Comparison of ENCODE assay signal across 7 mouse cellular contexts in the genomic region with DNA sequence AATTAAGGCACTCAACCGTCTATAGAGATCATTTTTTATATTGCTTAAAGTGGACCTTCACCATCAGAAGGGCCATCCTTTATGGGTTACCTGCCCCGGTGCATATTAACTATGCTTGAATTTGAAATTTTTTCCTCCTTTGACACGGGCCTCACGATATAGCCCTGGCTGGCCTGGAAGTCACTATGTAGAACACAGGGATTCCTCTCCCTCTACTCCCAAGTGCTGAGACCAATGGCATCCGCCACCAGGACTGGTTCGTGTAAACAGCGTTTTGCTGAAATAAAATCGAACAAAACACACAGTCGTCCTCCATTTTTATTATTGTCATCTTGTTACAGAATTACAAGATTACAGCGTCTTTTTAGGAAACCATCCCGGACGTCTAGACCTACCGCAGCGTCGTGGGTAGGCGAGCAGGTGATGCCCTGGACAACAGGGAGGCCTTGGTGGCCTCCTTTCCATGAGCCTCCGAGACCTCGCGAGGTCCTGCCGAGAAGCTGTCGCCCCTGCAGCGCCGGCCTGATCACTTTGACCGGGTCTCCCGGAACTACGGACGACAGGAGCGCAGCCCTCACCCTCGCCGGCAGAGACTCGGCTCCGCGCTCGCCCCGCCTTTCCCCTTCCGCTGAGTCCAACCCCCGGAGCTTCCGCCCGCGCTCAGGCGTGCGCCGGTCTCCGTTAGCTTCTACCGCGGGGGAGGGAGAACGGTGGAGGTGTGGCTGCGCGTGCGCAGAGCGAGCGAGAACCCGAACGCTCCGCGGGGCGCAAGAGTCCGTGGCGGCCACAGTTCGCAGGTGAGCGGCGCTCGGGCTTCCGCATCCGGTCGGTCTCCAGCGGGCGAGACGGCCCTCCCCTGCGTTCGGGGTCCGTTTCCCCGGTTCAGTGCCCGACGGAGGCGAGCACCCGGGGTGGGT. TPM values are rescaled to one million over a fixed set of nuclear protein-coding genes. Genes with fewer than 3 reads are reported as not detected.
DNase-seq lines count a peak whose midpoint lies in the region; ATAC-seq lines count a peak whose summit lies in the region.

No protein-coding gene starts in this region.

- peak overlapping the region; percentile 84 for H3K9ac ChIP-seq in midbrain, embryonic 13.5 days (replicated peaks)

- no peaks in the 10 kb centered on the region for H3K9me3 ChIP-seq in embryonic facial prominence, embryonic 10.5 days
- no peaks in the 10 kb centered on the region for H3K9me3 ChIP-seq in limb, embryonic 10.5 days (replicated peaks)
- no peaks in the 10 kb centered on the region for H3K9me3 ChIP-seq in midbrain, embryonic 13.5 days

- peak overlapping the region; percentile 78 for H3K4me3 ChIP-seq in embryonic facial prominence, embryonic 10.5 days
- peak overlapping the region; percentile 77 for H3K4me3 ChIP-seq in limb, embryonic 10.5 days
- H3K4me3 ChIP-seq in midbrain, embryonic 13.5 days (replicated peaks), result peak overlapping the region; percentile 70

- WGBS in embryonic facial prominence, embryonic 10.5 days, result 3% methylated on average over 77 of the region's 77 CpGs
- 2% methylated on average over 74 of the region's 77 CpGs for WGBS in limb, embryonic 10.5 days
- WGBS in midbrain, embryonic 13.5 days, result 2% methylated on average over 69 of the region's 77 CpGs

- peaks cover 18% of the 10 kb centered on the region for H3K4me1 ChIP-seq in embryonic facial prominence, embryonic 10.5 days
- H3K4me1 ChIP-seq in limb, embryonic 10.5 days, result peaks cover 15% of the 10 kb centered on the region
- H3K4me1 ChIP-seq in midbrain, embryonic 13.5 days (replicated peaks), result peaks cover 22% of the 10 kb centered on the region

- peak; percentile 97 for DNase-seq in adrenal gland, postnatal 10 days
- peak; percentile 97 for DNase-seq in embryonic facial prominence, embryonic 10.5 days (ENCODE audit: low spot score)
- DNase-seq in kidney, adult 11 months, result peak; percentile 96
- DNase-seq in limb, embryonic 10.5 days (ENCODE audit: low spot score), result peak; percentile 97
- peak; percentile 95 for DNase-seq in spleen, adult 12 weeks (ENCODE audit: low spot score)

- peaks cover 3% of the 10 kb centered on the region; the same call in 1 of the 2 replicates for H3K36me3 ChIP-seq in embryonic facial prominence, embryonic 10.5 days (replicated peaks)
- H3K36me3 ChIP-seq in limb, embryonic 10.5 days, result 0 out of 2 replicates have a peak, but pooled peaks cover 3% of the 10 kb centered on the region
- H3K36me3 ChIP-seq in midbrain, embryonic 13.5 days, result no peaks in the 10 kb centered on the region

- no peaks in the 10 kb centered on the region for H3K27me3 ChIP-seq in embryonic facial prominence, embryonic 10.5 days (replicated peaks; ENCODE audit: low read depth, poor library complexity, severe bottlenecking)
- H3K27me3 ChIP-seq in limb, embryonic 10.5 days (ENCODE audit: low read depth, poor library complexity, severe bottlenecking), result no peaks in the 10 kb centered on the region
- no peaks in the 10 kb centered on the region for H3K27me3 ChIP-seq in midbrain, embryonic 13.5 days

- ATAC-seq in granulocyte monocyte progenitor cell, adult 5-6 weeks (replicated peaks; ENCODE audit: poor library complexity, severe bottlenecking), result peak; percentile 99
- peak; percentile 99 for ATAC-seq in midbrain, embryonic 13.5 days

- H3K27ac ChIP-seq in embryonic facial prominence, embryonic 10.5 days (replicated peaks), result peak overlapping the region; percentile 94
- peak overlapping the region; percentile 94 for H3K27ac ChIP-seq in limb, embryonic 10.5 days
- H3K27ac ChIP-seq in midbrain, embryonic 13.5 days, result peak overlapping the region; percentile 86

- peak overlapping the region; percentile 67 for H3K4me2 ChIP-seq in midbrain, embryonic 13.5 days (replicated peaks)

RNA-seq across cellular contexts. Expression of a gene that starts 11.3 kb away (rescaled TPM):
- 10 to 100 TPM; 17.0 to 18.7 TPM for total RNA-seq in adrenal gland, postnatal 10 days (2021)
- 3.0 and 4.1 TPM in 2 replicates for polyA plus RNA-seq in embryonic facial prominence, embryonic 10.5 days (2016; fragmentation: Nextera tagmentation; extraction: Ambion mirVana)
- total RNA-seq in granulocyte monocyte progenitor cell, adult 5-6 weeks (2014; fragmentation: Nextera tagmentation), result 6.6 and 18.2 TPM in 2 replicates
- total RNA-seq in granulocyte monocyte progenitor cell, adult 5-6 weeks (2017), result 12.0 and 14.0 TPM in 2 replicates
- 3.7 and 4.3 TPM in 2 replicates for polyA plus RNA-seq in limb, embryonic 10.5 days (2016; fragmentation: Nextera tagmentation; extraction: Ambion mirVana)
- 6.4 and 6.5 TPM in 2 replicates for polyA plus RNA-seq in midbrain, embryonic 13.5 days (2015; fragmentation: Nextera tagmentation; extraction: Ambion mirVana)

RNA-seq across cellular contexts. Expression of a gene that starts 11.6 kb away (rescaled TPM):
- total RNA-seq in adrenal gland, postnatal 10 days (2021), result 10 to 100 TPM; 16.7 to 21.2 TPM
- 20.2 and 25.1 TPM in 2 replicates for polyA plus RNA-seq in embryonic facial prominence, embryonic 10.5 days (2016; fragmentation: Nextera tagmentation; extraction: Ambion mirVana)
- total RNA-seq in granulocyte monocyte progenitor cell, adult 5-6 weeks (2014; fragmentation: Nextera tagmentation), result 22.7 and 29.9 TPM in 2 replicates
- total RNA-seq in granulocyte monocyte progenitor cell, adult 5-6 weeks (2017), result 24.9 and 29.0 TPM in 2 replicates
- polyA plus RNA-seq in limb, embryonic 10.5 days (2016; fragmentation: Nextera tagmentation; extraction: Ambion mirVana), result 18.2 and 21.6 TPM in 2 replicates
- 28.7 and 29.2 TPM in 2 replicates for polyA plus RNA-seq in midbrain, embryonic 13.5 days (2015; fragmentation: Nextera tagmentation; extraction: Ambion mirVana)

RNA-seq across cellular contexts. Expression of a gene that starts 47.9 kb away (rescaled TPM):
- 100 to 1,000 TPM; 276 to 572 TPM for total RNA-seq in adrenal gland, postnatal 10 days (2021)
- polyA plus RNA-seq in embryonic facial prominence, embryonic 10.5 days (2016; fragmentation: Nextera tagmentation; extraction: Ambion mirVana), result 543 and 574 TPM in 2 replicates
- total RNA-seq in granulocyte monocyte progenitor cell, adult 5-6 weeks (2014; fragmentation: Nextera tagmentation), result 71.7 and 105 TPM in 2 replicates
- 169 and 178 TPM in 2 replicates for total RNA-seq in granulocyte monocyte progenitor cell, adult 5-6 weeks (2017)
- polyA plus RNA-seq in limb, embryonic 10.5 days (2016; fragmentation: Nextera tagmentation; extraction: Ambion mirVana), result 486 and 506 TPM in 2 replicates
- polyA plus RNA-seq in midbrain, embryonic 13.5 days (2015; fragmentation: Nextera tagmentation; extraction: Ambion mirVana), result 693 and 718 TPM in 2 replicates

Comparison
In these comparisons a context has a peak if more than half of its experiments do, and no peak if none do; other contexts are left out.
1. Peak in every context shown above with its lines: DNase-seq, ATAC-seq, H3K4me3 ChIP-seq and H3K27ac ChIP-seq.